Mouse (Mus musculus): ENCODE measurements around the gene Hdgfl2. TPM values are rescaled to one million over a fixed set of nuclear protein-coding genes. Genes with fewer than 3 reads are reported as not detected.
A peak's percentile ranks its signal among the peaks of the same experiment; 100 is the strongest.

The Hdgfl2 gene
- total and polyA plus RNA-seq, 2 experiments from 2014 or later = 96.4 to 114 TPM

DNA sequence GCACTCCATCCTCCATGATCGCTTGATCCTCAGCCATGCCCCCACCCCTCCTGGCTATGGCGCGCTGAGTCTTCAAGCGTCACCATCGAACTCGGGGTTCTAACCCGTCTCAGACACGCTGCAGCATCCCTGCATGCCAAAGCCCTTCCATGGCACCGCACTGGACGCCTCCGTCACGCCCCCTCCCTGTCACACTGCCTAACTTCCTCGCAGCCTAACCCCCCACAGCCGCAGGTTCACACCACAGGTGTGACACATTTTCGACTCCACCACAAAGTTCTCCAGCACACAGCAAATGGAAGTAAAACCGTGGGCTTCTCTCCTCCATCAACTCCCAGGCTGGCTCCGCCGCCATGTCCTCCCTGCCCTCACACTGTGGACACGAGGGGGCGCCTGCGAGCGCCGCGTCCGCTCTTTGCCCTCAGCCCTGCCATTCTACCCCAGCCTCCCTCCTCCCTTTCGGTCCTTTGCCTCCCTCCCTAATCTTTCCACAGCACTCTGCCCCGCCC lies 55.1 kb downstream of the Hdgfl2 start:
- H3K9ac ChIP-seq = peak overlapping the region; percentile 18; the same call in 1 of the 2 replicates
- H3K36me3 ChIP-seq (ENCODE audit: insufficient read depth) = peaks cover 23% of the 10 kb centered on the region
- H3K4me1 ChIP-seq (ENCODE audit: insufficient read depth) = peaks cover 6% of the 10 kb centered on the region; the same call in 1 of the 2 replicates
- peak overlapping the region; percentile 37 for H3K4me2 ChIP-seq (ENCODE audit: low read depth)
- no peak overlapping the region for H3K27ac ChIP-seq (ENCODE audit: low read depth, low read length)
- H3K27me3 ChIP-seq (ENCODE audit: insufficient read depth, low read length) = no peaks in the 10 kb centered on the region
- ATAC-seq (no peak; the same call in 1 of the 2 replicates), DNase-seq (no peak)
- WGBS = 5% methylated on average over 27 of the region's 27 CpGs
- peak overlapping the region; percentile 12; the same call in 1 of the 2 replicates for H3K4me3 ChIP-seq (ENCODE audit: low read depth, low read length)
- no peaks in the 10 kb centered on the region for H3K9me3 ChIP-seq (ENCODE audit: low read length)
- peak; percentile 80 for TF ChIP-seq CTCF (IDR thresholded peaks at IDR 0.05; ENCODE audit: low read depth)

- peaks cover 6% of the 10 kb centered on the region; the same call in 1 of the 2 replicates for H3K4me1 ChIP-seq (ENCODE audit: insufficient read depth)
- TF ChIP-seq CTCF (IDR thresholded peaks at IDR 0.05; ENCODE audit: low read depth) = no peak
Observed at GRCm38 (mm10) chr17:56136558-56136957, 57.1 kb downstream of the Hdgfl2 start.

DNA sequence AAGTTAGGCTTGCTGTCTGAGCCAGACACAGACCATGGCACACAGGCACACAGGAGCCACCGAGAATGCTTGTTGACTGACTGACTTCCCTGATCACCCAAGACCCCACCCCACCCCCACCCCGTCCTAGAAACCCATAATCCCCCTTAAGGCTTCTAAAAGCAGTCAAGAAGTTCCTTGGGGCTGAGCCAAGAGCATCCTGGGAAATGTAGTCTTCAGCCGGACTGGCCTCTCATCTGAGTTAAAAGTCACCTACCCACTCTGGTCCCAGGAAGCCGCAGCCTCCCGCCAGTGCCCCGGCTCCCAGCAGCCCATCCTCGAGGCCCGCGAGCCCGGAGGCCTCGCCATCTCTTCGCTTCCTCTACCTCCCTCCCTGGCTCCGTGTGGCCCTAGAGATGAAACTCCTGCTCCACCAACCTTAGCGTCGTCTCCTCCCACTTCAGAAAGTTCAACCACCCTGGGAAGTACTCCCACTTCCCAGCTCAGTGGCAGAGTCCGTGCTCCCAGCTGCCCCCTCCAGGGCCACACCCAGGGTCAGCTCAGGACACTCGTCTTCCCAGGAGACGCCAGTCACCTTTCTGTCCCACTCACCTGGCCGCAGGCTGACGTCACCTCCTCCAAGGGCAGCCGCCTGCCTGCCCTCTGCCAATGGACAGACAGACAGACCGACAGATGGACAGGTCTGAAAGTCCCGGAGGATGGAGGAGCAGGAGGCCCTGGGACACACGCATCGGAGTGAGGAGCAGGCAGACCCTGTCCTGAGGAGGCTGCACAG lies 58.6 kb downstream of the Hdgfl2 start:
- Histone ChIP-seq H3K9ac (peak overlapping the region; percentile 96; the same call in 1 of the 2 replicates), H3K27me3 (ENCODE audit: insufficient read depth, low read length) (no peaks in the 10 kb centered on the region), H3K27ac (ENCODE audit: low read depth, low read length) (no peak overlapping the region), H3K4me1 (ENCODE audit: insufficient read depth) (peaks cover 6% of the 10 kb centered on the region; the same call in 1 of the 2 replicates), H3K36me3 (ENCODE audit: insufficient read depth) (0 out of 2 replicates have a peak, but pooled peaks cover 5% of the 10 kb centered on the region), H3K4me3 (ENCODE audit: low read depth, low read length) (peak overlapping the region; percentile 95; the same call in 1 of the 2 replicates), H3K4me2 (ENCODE audit: low read depth) (peak overlapping the region; percentile 71), H3K9me3 (ENCODE audit: low read length) (no peaks in the 10 kb centered on the region)
- DNase-seq (no peak), ATAC-seq (no peak)
- no peak for TF ChIP-seq CTCF (IDR thresholded peaks at IDR 0.05; ENCODE audit: low read depth)
- WGBS = 16% methylated on average over 25 of the region's 25 CpGs

More at GRCm38 (mm10) chr17:56136558-56136957, 57.1 kb downstream of the Hdgfl2 start:
- Histone ChIP-seq H3K9ac (no peak overlapping the region), H3K4me3 (ENCODE audit: low read depth, low read length) (no peak overlapping the region), H3K36me3 (ENCODE audit: insufficient read depth) (0 out of 2 replicates have a peak, but pooled peaks cover 5% of the 10 kb centered on the region), H3K4me2 (ENCODE audit: low read depth) (no peak overlapping the region), H3K27ac (ENCODE audit: low read depth, low read length) (no peak overlapping the region), H3K9me3 (ENCODE audit: low read length) (no peaks in the 10 kb centered on the region), H3K27me3 (ENCODE audit: insufficient read depth, low read length) (no peaks in the 10 kb centered on the region)
- DNase-seq (no peak), ATAC-seq (no peak)
- WGBS = 93% methylated on average over 7 of the region's 7 CpGs

DNA sequence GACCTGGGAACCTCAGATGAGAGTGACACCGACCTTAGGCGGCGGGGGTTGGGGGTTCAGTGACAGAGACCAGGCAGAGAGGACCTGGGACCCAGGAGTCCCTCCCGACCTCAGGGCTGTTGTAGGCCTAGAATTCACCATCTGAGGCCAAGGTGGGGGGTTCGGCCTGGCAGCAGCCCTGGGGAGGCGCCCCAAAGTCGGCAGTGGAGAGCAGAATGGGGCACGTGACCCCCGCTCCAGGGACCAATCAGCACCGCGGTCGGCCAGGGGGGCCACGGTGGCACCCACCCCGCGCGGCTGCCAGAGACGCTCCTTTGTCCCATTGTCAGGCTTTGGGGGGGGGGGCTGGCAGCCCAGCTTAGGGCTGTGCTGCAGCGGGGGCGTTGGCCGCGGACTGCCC lies 59.9 kb downstream of the Hdgfl2 start:
- H3K9ac ChIP-seq = peak overlapping the region; percentile 96
- H3K27ac ChIP-seq (ENCODE audit: low read depth, low read length) = 0 out of 2 replicates have a peak overlapping the region, but pooled peaks have one; percentile 82
- H3K27me3 ChIP-seq (ENCODE audit: insufficient read depth, low read length) = no peaks in the 10 kb centered on the region
- H3K9me3 ChIP-seq (ENCODE audit: low read length) = no peaks in the 10 kb centered on the region
- H3K4me2 ChIP-seq (ENCODE audit: low read depth) = peak overlapping the region; percentile 71
- ATAC-seq (peak; percentile 47), DNase-seq (peak; percentile 64)
- TF ChIP-seq CTCF (IDR thresholded peaks at IDR 0.05; ENCODE audit: low read depth) = no peak
- H3K4me1 ChIP-seq (ENCODE audit: insufficient read depth) = peaks cover 6% of the 10 kb centered on the region; the same call in 1 of the 2 replicates
- H3K4me3 ChIP-seq (ENCODE audit: low read depth, low read length) = peak overlapping the region; percentile 95
- 5% methylated on average over 14 of the region's 21 CpGs for WGBS
- 0 out of 2 replicates have a peak, but pooled peaks cover 5% of the 10 kb centered on the region for H3K36me3 ChIP-seq (ENCODE audit: insufficient read depth)

GRCm38 (mm10) chr17:56139858-56140595 lies 60.6 kb downstream of the Hdgfl2 start, which contains the start of gene Sema6b:
Sema6b (minus strand) TSS chr17:56140343.
- TF ChIP-seq CTCF (IDR thresholded peaks at IDR 0.05; ENCODE audit: low read depth) = peak; percentile 41
- Histone ChIP-seq H3K36me3 (ENCODE audit: insufficient read depth) (0 out of 2 replicates have a peak, but pooled peaks cover 5% of the 10 kb centered on the region), H3K4me3 (ENCODE audit: low read depth, low read length) (peak within 1 kb of the TSS; percentile 95), H3K4me2 (ENCODE audit: low read depth) (peak within 1 kb of the TSS; percentile 71), H3K9me3 (ENCODE audit: low read length) (no peaks in the 10 kb centered on the region), H3K9ac (peak within 1 kb of the TSS; percentile 96), H3K27ac (ENCODE audit: low read depth, low read length) (peak within 1 kb of the TSS; percentile 82), H3K4me1 (ENCODE audit: insufficient read depth) (peaks cover 6% of the 10 kb centered on the region; the same call in 1 of the 2 replicates), H3K27me3 (ENCODE audit: insufficient read depth, low read length) (no peaks in the 10 kb centered on the region)
- ATAC-seq (peak; percentile 64), DNase-seq (peak; percentile 86)
- WGBS = 1% methylated on average over 76 of the region's 79 CpGs

Data from forebrain, postnatal 0 days (tissue).